8 mouse cellular contexts compared by ENCODE assay signal in the genomic region with DNA sequence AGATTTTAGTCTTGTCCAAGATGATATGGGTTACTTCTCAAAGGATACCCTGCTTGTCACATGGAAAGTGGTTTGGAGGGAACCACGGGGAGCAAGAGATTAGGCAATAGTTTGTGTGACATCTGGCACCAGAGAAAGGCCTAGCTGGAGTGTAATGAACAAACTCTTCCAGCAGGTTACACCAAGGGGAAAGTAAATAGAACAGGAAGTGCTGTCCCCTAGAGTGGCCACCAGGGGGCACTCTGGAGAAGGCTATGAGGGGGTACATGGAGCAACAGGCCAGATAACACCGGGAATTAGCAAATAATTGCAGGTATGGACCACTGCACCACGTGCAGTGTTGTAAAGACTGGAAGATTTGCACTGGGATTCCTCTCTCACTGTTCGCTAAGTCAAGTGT. TPM values are rescaled to one million over a fixed set of nuclear protein-coding genes. Genes with fewer than 3 reads are reported as not detected.
DNase-seq lines count a peak whose midpoint lies in the region; ATAC-seq and TF ChIP-seq lines count a peak whose summit lies in the region.

No protein-coding gene starts in this region.

- H3K9me3 ChIP-seq in forebrain, postnatal 0 days (ENCODE audit: low read length): no peaks in the 10 kb centered on the region
- no peaks in the 10 kb centered on the region for H3K9me3 ChIP-seq in forebrain, embryonic 13.5 days (replicated peaks)

- no peaks in the 10 kb centered on the region for H3K36me3 ChIP-seq in forebrain, postnatal 0 days (ENCODE audit: insufficient read depth)
- no peaks in the 10 kb centered on the region for H3K36me3 ChIP-seq in forebrain, embryonic 13.5 days (ENCODE audit: poor library complexity, severe bottlenecking)

- TF ChIP-seq CTCF in forebrain, postnatal 0 days (IDR thresholded peaks at IDR 0.05; ENCODE audit: low read depth): peak; percentile 58

- H3K4me1 ChIP-seq in forebrain, postnatal 0 days (ENCODE audit: insufficient read depth): no peaks in the 10 kb centered on the region
- no peaks in the 10 kb centered on the region for H3K4me1 ChIP-seq in forebrain, embryonic 13.5 days

- no peak overlapping the region for H3K27ac ChIP-seq in forebrain, postnatal 0 days (ENCODE audit: low read depth, low read length)
- H3K27ac ChIP-seq in forebrain, embryonic 13.5 days: no peak overlapping the region

- no peaks in the 10 kb centered on the region for H3K27me3 ChIP-seq in forebrain, postnatal 0 days (ENCODE audit: insufficient read depth, low read length)
- no peaks in the 10 kb centered on the region for H3K27me3 ChIP-seq in forebrain, embryonic 13.5 days

- ATAC-seq in forebrain, postnatal 0 days: peak; percentile 20; the same call in 1 of the 2 replicates
- ATAC-seq in forebrain, embryonic 13.5 days: no peak
- peak; percentile 88 for ATAC-seq in megakaryocyte, adult 5-6 weeks (ENCODE audit: poor library complexity, severe bottlenecking)

- no peak overlapping the region for H3K4me3 ChIP-seq in forebrain, postnatal 0 days (ENCODE audit: low read depth, low read length)
- H3K4me3 ChIP-seq in forebrain, embryonic 13.5 days: no peak overlapping the region

- H3K9ac ChIP-seq in forebrain, postnatal 0 days: no peak overlapping the region
- H3K9ac ChIP-seq in forebrain, embryonic 13.5 days: no peak overlapping the region

- DNase-seq in forebrain, postnatal 0 days: no peak
- peak; percentile 29 for DNase-seq in urinary bladder, adult 2 months (ENCODE audit: low spot score)
- no peak for DNase-seq in urinary bladder, postnatal 4 days (ENCODE audit: low spot score in 2 of 2)
- DNase-seq in cerebellum, postnatal 25 days: peak; percentile 71 to 80
- peak; percentile 85 for DNase-seq in kidney, adult 9 months
- peak; percentile 77 for DNase-seq in thymus, postnatal 4 days

- H3K4me2 ChIP-seq in forebrain, postnatal 0 days (ENCODE audit: low read depth): no peak overlapping the region
- H3K4me2 ChIP-seq in forebrain, embryonic 13.5 days: no peak overlapping the region

- WGBS in forebrain, postnatal 0 days: 64% methylated on average over 4 of the region's 4 CpGs
- WGBS in forebrain, embryonic 13.5 days: 54% methylated on average over 4 of the region's 4 CpGs

RNA-seq across cellular contexts. Expression of a gene that starts 19.0 kb away (rescaled TPM):
- total RNA-seq in forebrain, postnatal 0 days (2014; rRNA removed): 20.8 and 26.0 TPM in 2 replicates
- 3.5 and 6.3 TPM in 2 replicates for polyA plus RNA-seq in forebrain, postnatal 0 days (2015; fragmentation: Nextera tagmentation; extraction: Ambion mirVana)
- polyA plus RNA-seq in forebrain, embryonic 13.5 days (2015; fragmentation: Nextera tagmentation; extraction: Ambion mirVana): 0.81 and 1.1 TPM in 2 replicates
- polyA plus RNA-seq in urinary bladder, adult 2 months (2012; rRNA removed): 0.25 and 0.44 TPM in 2 replicates
- total RNA-seq in megakaryocyte, adult 5-6 weeks (2015): 0.38 and 0.84 TPM in 2 replicates
- total RNA-seq in megakaryocyte, adult 5-6 weeks (2017): 0.37 and 1.7 TPM in 2 replicates

RNA-seq across cellular contexts. Expression of a gene that starts 28.7 kb away (rescaled TPM):
- 58.2 and 77.5 TPM in 2 replicates for total RNA-seq in forebrain, postnatal 0 days (2014; rRNA removed)
- polyA plus RNA-seq in forebrain, postnatal 0 days (2015; fragmentation: Nextera tagmentation; extraction: Ambion mirVana): 117 and 126 TPM in 2 replicates
- 165 and 200 TPM in 2 replicates for polyA plus RNA-seq in forebrain, embryonic 13.5 days (2015; fragmentation: Nextera tagmentation; extraction: Ambion mirVana)
- 19.4 and 22.9 TPM in 2 replicates for polyA plus RNA-seq in urinary bladder, adult 2 months (2012; rRNA removed)
- 59.0 and 60.7 TPM in 2 replicates for total RNA-seq in megakaryocyte, adult 5-6 weeks (2015)
- total RNA-seq in megakaryocyte, adult 5-6 weeks (2017): 119 and 130 TPM in 2 replicates

Comparison
In these comparisons a context has a peak if more than half of its experiments do, and no peak if none do; other contexts are left out.
1. DNase-seq: peak in urinary bladder, adult 2 months (single experiment), cerebellum, postnatal 25 days (2 of 2), kidney, adult 9 months (single experiment) and thymus, postnatal 4 days (single experiment); none in forebrain, postnatal 0 days (single experiment) and urinary bladder, postnatal 4 days (0 of 2).